Mouse (Mus musculus): ENCODE measurements at regions not wholly inside any gene's neighbourhood (a gene's known extent, or its start where the extent isn't known, plus 50 kb on each side); places are given as distances from the start of the nearest gene placed in this dataset.
A peak's percentile ranks its signal among the peaks of the same experiment; 100 is the strongest.

GRCm38 (mm10) chr3:52196936-52197246 lies 71.2 kb upstream of the Foxo1 start:
- DNase-seq (ENCODE audit: low spot score in 2 of 2): no peak

DNA sequence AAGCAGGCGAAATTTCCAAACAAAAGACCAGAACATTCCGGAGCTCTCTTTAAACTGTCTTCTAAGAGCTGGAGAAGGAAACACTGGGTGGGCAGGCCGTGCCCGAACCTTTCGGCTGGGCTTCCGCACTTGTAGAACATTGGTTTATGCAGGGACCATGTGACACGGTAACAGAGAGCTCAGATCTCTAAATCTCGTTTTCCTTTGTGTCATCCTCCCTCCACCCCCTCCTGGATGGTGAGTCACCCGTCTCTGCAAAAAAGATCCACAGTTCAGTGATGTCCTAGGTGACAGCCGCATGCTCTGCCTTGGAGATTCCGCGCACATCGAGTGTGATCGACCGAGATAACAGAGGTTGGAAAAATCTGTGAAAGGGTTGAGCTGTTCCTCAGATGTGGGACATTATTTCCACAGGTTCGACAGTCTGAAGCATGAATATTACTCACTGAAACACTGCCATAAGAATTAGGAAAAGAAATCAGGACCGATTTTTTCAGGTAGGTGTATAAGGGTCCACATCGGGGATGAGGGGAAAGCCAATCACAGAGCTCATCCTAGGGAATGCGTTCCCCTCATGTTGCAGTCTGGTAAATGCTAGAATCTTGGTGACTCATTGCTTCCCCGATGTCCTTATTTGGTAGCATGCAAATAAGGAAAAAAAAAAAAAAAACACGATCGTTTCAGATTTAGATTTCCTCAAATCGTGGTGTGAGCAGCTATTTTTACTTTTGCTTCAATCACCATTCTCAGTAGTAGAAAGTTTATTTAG lies 70.0 kb upstream of the Foxo1 start:
- DNase-seq (ENCODE audit: low spot score in 2 of 2): peak; percentile 67 to 87

DNA sequence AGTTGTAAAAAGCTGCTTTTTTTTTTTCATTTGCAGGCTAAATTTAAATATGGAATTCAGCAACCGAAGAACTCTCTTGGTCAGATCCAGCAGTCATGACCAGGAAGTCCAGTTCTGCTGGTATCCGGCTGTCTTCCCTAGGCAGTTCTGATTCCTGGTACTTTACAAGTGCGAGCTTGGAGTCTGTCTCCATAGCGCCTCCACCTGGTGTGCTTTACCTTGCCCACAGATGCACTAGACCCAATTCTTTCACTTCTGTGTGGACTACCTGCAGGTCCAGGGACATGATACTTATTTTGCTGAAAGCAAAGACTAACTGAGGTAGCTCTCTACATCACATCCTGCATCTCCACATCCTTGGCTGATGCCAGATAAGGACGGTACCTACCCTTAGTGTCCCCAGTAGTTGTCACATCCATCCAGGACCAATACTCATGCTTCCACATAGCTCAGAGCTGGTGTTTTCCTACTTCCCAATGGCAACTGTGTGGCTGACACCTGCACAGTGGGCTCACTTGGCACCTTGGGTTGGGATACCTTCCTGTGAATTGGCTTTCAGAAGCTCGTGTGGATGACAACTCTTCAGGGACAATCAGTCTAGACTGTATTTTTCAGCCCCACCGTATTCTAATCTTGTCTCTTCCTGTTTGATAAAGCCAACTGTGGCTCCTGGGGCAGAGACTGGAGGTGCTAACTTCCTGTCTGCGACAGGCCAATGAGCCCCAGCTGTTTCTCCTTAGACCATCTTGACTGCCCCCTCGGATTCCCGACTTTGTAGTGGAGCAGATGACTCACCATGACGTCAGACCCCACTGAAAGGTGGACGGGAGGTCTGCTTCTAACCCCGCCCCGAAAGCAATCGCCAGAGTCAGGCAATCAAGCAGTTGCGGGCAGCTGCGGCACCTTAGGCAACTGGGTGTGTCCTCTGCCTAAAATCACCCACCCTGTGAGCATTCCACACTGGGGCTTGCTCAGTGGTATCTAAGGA lies 69.1 kb upstream of the Foxo1 start:
- no peak for DNase-seq (ENCODE audit: low spot score in 2 of 2)

GRCm38 (mm10) chr3:52200106-52200505 lies 68.0 kb upstream of the Foxo1 start:
- DNase-seq (ENCODE audit: low spot score in 2 of 2): no peak

GRCm38 (mm10) chr3:52210556-52211302 lies 57.4 kb upstream of the Foxo1 start:
- DNase-seq (ENCODE audit: low spot score in 2 of 2): peak in 1 of 2 experiments; percentile 43

DNA sequence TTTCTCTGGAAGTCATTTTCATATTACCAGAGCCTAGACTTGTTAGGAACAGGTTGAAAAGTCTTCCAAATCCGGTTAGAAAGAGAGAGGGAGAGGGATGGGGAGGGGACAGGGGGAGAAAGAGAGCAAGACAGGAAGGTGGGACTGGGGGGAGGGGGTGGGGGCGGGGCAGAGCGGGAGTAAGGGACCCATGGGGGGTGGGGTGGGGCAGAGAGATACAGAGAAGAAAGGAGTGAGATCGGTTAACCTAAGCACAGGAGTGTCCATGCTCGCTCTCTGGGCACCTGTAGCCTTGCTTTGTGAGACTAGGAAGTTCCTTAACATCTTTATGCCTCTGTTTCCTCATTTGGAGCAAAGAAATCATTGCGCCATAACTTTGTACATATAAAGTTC lies 56.8 kb upstream of the Foxo1 start:
- no peak for DNase-seq (ENCODE audit: low spot score in 2 of 2)

DNA sequence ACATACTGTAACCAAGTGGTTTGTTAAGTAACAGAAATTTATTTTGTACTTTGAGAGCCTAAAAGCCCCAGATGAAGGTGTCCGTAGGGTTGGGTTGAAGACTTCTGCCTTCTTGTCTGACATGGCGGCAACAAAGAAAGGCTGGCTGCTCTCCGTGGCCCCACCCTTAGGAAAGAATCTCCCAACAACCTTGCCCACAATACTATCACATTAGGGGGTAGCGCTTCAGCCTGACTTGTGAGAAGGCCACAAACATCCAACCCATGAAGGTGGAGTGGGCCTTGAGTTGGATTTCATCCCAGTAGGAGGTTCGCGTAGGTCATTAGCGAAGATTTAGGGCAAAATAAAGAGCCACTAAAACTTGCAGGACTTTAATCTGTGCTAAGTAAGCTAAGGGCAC lies 54.0 kb upstream of the Foxo1 start:
- no peak for DNase-seq (ENCODE audit: low spot score in 2 of 2)

DNA sequence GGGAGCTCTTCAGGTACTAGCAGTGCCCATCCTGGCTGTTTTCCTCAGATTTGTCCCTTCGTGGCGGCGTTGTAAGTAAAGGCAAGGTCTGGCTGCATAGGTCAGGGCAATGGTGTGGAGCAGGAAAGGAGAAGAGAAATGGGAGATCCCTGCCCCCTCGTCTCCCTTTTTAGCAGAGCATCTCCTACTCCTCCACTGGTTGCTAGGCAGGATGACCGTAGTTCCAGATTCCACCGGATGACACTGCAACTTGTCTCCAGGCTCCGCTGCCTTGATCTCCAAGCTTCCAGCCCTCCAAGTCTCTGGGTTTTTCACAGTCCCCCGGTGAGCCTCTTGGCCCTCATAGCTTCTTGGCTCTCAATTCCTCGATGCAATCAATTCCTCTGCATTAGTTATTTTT lies 53.1 kb upstream of the Foxo1 start:
- no peak for DNase-seq (ENCODE audit: low spot score in 2 of 2)

Measured in layer of hippocampus, adult 18-20 months (tissue).